Mouse (Mus musculus): ENCODE data around the gene Atmin. TPM values are rescaled to one million over a fixed set of nuclear protein-coding genes. Genes with fewer than 3 reads are reported as not detected.

Atmin gene
- polyA plus RNA-seq (2017; shearing (Covaris generic)), result 1 to 10 TPM; 7.0 to 9.0 TPM

DNA sequence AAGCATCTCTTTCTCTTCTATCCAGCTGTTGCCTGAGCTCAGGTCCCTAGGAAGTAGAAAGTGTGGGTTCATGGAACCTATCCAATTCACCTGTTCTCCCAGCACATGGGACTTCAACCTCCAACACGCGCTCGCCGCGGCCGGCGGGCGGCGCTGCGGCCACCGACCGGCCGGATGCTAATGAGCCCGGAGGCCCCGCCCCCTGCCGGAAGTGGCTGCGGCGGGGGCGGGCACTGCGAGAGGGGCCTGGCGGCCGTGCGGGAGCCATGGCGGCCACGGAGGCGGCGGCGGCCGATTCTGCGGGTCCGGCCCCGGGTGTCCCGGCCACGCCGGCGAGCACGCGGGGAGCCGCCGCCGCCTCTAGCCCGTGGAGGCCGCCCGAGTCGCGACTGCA, at the start of gene Atmin:
Gene Atmin, plus strand, starts transcription at position 233 of the 394 bp plus-strand sequence.
- ATAC-seq, result peak; percentile 55

DNA sequence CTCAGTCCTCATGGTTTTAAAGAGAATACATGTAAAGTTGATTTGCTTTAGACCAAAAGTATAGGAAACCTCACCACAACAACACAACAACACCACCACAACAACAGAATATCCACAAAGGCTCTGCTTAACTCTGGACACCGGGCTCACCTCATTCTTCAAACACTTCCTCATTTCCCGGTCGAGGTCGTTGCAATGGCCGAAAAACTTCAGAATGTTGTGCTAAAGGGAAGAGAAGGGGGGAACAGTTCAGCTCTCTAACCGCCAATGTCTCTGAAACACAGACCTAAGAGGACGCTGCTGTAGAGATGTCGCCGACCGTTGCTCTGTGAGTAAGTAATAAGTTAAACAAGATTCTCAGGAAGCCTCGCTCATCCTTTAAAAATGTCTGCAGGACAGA, 49.3 kb upstream of the Atmin start:
- no peak for ATAC-seq

DNA sequence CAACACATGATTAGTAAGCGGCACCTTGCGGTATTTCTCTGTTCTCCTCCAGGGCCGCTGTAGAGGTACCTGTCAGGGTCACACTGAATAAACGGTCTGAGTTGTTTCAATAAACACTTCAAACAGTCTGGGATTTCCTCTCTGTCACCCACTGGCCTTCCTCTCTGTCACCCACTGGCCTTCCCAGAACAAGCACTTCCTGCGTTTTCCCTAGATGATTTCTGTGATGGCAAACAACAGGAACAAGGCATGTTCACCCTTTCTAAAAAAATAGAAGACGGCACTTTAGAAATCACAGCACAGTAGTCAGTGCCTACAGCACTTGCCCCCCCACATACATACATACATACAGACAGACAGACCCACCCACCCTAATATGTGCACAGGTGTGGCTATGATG, 47.7 kb upstream of the Atmin start:
- no peak for ATAC-seq

DNA sequence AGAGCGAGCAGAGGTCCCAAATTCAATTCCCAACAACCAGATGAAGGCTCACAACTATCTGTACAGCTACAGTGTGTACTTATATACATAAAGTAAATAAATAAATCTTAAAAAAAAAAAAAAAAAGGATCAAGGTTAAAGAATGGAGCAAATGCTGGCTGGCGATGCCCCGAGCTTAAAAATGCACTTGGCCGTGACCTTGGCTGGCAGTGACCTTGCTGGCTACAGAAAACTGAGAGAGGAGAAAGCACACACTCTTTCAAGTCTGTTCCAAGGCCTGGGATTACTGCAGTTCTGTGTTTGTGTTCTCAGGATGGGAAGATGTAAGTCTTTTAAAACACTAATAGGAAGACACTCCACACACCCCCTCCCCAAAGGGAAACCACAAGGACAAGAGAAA, 38.5 kb upstream of the Atmin start:
- no peak for ATAC-seq

DNA sequence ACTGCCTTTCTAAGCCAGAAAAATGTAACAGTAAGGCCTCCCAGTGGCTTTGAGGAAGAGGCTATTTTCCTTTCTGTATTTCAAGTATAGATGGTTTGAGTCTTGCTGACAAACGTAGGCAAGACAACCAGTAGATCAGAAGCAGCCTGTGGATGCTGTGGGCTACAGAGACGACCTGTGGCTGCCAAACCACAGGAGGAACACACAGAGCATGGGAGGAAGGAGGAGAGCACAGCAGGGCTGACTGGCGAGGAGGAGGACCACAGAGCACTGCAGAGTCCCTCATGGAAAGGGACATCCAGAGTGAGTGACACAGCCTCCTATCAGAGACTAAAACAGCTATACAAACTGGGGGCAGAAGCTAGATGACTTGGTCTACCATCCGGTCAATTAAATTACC, 37.9 kb upstream of the Atmin start:
- ATAC-seq, result peak; percentile 64

DNA sequence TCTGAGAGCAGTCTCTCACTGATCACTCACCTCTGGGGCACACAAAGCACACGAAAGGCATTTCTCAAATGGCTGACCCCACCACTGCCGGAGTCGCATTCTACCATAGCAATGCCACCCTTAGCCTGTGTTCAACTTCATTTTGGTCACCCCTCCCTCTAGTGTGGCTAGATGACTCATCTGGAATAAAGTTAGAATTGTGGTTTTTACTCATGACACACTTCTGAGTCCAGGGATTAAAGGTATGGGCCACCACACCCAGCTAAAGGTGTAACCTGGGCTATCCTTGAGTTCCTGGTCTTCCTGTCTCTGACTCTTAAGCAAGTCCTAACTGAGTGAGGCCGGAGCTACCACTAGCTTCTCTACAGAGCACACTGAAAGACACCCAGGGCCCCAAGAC, 37.4 kb upstream of the Atmin start:
- peak; percentile 47 for ATAC-seq

DNA sequence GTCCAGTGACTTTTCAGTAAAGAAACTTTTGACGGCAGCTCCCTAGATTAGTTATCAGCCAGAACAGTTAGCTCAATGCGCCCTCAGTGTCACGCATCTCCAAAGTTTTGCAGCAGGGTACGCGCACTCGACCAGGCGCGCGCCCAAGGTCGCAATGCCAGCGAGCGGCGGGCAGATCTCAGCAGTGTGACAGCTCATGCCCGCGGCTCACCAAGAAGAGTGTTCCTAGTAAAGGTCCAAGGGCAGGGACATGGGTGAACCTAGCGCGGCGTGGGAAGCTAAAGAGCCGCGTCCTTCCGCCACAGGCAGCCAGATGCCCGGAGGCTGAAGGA, 22.2 kb upstream of the Atmin start:
- peak; percentile 30 for ATAC-seq

DNA sequence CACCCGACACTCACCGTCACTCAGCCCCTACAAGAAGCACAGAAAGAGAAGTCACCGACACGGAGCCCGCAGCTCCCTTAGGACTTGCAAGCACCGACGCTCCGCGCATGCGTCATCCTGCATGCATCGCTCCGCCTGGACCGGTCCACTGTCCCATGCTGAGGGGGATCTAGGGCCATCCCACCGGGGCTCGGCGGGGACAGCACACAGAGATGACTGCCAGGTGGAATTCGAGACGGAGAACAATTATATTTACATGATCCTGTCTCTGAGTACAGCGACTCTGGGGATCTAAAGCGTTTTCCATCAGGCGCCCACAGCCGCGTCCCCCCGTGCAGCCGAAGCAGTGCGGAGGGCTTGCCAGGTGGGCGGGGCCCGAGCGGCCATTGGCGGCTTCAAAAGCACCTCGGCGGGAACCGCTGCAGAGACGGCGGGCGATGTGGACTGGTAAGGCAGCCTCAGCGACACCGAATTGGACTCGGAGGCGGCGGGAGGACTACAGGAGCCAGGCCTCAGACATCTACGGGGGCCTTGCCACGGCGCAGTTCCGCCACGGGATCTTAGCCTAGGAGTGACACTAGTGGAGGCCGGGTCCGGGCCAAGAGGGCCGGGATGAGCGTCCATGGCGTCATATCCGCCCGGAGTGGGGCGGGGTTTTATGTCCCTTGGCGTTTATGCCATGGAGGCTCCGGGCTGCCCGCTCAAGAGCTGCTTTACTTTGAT, 21.7 kb upstream of the Atmin start, which contains the start of the genes Cmc2 and Cenpn:
Gene Cmc2, minus strand, starts transcription at position 119 of the 723 bp plus-strand sequence.
Gene Cenpn, plus strand, starts transcription at position 394 of the 723 bp plus-strand sequence.
- peak; percentile 81 for ATAC-seq

DNA sequence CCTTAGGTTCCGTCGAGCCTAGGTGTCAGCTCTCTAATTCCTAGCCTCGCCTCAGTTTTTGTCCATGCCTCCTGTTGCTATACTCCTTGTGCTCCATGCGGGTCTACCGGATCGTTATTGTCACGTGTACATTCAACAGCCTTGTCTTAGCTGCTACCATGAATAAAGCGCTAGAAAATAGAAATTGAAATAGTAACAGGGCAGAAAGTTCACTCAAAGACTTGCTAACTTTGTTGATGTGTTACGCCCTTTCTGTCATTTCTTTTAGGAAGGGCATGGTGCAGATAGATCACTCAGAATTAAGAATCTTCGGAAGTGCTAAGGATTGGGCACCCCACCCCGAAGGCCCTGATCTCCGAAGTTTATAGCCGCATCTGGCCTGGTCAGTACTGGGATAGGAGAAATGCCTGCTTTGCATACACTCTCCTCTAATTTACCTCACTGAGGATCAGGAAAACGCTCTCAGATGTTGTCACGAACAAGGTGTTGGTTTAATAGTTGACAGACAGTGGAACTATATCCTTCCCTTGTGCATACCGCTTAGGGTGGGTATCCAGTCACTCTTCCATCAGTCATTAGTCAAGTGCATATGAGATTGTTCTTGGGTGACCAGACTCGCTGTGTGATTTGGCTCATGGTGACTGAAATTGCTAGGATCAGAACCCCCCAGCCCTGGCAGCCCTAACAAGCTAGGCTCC, 21.0 kb upstream of the Atmin start:
- peak; percentile 16 for ATAC-seq

DNA sequence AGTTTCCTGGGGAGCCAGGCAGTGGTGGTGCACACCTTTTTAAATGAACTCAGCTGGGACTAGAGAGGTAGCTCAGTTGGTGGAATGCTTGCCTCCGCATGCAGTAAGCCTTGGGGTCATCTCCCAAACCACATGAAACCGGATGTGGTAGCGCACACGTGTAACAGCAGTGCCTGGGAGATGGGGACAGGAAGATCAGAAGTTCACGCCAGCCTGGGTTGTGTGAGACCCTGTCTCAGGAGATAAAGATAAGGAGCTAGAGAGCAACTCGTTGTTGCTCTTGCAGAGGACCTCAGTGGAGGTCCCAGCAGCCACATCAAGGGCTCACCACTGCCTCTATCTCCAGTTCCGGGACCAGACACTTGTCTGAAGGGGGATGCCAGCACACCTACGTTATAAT, 19.7 kb upstream of the Atmin start:
- peak; percentile 24 for ATAC-seq

DNA sequence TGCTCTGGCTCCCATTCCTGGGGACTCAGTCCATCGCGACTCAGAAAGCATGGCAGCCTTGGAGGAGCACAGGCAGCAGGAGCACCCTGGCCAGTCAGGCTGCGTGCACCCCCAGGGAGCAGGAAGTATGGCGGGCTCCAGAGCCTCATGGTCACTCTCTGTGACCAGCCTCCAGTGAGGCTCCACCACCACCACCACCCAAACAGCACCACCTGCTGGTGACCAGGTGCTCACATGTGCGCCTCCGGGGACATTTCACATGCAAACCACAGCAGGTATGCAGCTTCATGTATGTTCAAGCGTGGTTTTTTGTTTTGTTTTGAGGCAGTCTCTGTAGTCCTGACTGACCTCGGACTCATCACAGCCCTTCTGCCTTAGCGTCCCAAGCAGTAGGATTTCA, 15.3 kb upstream of the Atmin start:
- no peak for ATAC-seq

DNA sequence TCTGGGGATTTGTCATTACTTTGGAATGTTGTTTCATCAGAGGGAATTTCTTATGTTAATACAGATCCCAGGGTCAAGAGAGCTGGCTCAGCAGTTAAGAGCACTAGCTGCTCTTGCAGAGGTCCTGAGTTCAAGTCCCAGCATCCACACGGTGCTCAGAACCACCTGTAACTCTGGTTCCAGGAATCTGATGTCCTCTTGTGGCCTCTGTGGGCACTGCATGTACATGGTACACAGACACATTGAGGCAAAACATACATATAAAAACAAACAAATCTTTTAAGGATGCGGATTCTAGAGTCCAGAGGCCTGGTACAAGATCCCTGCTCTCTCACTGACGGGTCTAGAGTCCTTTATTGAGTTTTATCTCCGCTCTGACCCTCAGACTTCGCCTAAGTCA, 14.6 kb upstream of the Atmin start:
- ATAC-seq, result no peak

DNA sequence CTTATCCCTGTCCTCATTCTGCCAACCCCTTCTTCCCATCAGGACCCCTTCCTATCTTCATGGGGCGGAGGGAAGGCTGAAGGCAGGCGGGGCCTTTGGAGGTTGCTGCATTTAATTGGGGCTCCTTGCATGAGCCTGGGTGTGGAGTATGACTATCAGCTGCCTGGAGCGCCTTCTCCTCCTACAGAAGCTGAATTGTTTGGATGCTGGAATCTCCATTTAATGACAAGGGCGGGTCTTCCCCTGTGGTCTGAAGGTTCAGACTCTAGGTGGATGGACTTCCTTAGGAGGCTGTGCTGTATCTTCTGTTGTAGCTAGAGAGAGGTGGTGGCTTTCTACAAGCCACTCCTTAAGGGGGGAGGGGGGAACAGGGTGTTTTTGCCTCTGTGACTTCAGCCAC, 8.2 kb upstream of the Atmin start:
- no peak for ATAC-seq

DNA sequence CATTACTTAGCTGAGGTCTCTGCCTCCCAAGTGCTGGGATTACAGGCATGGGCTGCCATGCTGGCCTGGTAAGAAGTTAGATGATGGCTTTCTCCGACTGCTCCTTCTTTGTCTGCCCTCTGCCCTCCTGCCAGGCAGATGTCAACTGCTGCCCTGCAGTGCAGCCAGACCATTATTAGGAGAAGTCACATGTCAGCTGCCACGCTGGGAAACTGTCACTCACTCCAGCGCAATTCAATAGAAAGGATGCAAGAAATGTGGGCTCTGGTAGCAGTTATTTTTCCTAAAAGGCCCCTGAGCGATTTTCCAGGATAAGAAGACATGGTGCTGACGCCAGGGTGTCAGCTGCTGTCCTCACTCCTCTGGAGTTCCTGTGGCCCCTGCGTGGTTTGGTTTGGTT, 7.7 kb upstream of the Atmin start:
- ATAC-seq, result no peak

DNA sequence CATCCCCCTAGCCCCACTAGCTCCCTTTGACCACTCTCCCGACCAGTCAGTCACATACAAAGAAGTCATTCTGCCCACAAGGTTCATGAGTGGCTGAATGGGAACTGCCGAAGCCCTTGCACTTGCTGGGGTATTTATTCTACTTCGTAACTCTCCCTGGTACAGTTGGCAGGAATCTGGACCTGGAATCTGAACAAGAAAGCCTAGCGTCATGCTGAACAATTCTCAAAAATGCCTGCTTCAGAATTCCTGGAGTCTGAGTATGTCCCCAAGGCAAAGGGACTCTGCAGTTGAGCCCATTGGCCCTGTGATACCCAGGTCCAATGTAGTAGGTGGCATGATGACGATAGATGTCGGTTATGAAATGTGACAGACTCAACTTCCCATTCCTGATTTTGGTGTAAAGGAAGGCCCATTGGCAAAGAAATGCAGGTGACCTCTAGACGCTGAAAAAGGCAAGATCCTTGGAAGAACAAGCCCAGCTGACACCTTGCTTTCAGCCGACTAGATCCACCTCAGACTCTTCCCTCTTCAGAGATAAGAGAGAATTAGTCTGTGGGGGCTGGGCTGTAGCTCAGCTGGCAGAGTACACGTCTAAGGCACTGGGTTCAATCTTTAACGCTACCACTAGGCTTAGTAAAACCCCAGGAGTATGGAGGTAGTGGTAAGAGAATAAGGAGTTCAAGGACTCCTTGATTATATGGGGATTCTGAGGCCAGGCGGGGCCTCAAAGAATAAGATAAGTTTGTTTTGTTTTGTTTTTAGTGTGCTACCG, 722 bp upstream of the Atmin start:
- no peak for ATAC-seq

DNA sequence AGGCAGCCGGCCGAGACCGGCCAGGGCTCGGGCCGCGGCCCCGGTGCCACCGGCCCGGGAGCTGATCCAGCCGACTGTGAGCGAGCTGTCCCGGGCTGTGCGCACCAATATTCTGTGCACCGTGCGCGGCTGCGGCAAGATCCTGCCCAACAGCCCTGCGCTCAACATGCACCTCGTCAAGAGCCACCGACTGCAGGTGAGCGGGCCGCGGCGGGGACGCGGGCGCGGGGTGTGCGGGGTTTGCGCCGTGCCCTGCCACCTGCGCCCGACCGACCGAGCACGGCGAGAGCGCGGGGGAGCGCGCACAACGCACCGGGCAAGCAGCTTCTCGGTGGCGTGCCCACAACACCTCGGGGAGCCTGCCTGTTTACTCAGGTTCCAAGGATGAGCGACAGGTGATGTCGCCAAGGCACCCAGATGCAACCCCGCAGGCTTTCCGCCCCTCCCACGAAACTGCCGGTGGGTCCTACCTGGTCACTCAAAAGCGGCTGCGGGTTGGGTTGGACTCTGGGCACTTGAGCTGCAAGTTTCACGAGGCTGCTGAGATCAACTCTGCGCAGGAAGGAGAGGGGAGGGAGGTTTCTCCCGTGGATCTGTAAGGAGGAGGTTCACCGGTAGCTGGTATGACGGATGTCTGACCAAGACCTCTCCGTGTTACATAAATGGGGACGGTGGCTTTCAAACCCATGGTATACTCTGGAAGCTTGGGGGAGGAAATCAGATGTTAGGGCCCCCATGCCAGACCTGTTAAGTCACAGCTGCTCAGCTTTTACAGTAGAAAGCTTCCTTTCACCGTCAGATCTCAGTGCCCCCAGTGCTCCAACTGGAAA, 577 bp downstream of the Atmin start:
- ATAC-seq, result peak; percentile 42

DNA sequence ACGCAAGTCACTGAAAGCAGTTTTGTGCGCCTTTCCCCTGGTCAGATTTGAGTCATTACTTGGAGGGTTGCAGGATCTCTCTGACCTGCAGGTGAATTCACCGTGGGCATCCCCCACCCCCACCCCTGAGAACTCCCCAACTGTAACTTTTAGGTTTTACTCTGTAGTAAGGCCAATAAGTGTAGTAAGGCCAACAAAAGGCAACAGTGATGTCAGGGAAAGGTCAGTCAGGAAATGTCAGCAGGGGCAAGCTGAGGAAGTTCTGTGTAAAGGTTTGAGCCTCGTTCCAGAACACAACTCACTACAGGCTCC, 1.1 kb downstream of the Atmin start:
- ATAC-seq, result no peak

DNA sequence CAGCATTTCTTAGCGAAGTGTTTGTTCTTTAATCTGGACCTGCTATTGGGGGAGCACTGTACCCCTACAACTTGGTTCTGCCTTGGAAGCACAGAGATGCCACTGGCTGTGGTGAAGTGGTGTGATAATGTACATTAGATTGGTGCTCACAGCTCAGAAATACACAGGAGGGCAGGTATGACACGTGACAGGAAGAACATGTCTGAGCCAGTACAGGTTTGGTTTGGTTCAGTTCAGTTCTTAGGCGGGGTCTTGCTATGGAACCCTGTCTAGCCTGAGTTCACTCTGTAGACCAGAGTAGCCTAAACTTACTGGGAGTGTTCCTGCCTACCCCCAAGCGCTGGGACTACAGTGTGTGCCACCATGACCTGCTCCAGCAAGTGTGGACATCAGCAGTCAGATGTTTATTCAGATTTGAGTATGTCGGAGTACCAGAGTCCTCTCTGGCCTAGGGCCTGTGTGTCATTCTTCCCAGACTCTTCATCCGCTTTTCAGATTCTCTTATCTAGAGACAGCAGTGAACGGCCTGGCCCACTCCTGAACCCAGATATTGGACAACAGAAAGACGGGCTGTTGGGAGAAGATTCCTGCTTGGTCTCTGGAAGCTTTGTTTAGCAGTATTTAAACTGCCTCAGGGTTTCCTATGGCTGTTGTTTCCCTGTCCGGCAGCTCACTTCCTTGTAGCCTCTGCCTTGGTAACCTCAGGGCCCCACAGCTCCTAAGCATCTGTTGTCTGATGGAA, 2.1 kb downstream of the Atmin start:
- peak; percentile 13 for ATAC-seq

DNA sequence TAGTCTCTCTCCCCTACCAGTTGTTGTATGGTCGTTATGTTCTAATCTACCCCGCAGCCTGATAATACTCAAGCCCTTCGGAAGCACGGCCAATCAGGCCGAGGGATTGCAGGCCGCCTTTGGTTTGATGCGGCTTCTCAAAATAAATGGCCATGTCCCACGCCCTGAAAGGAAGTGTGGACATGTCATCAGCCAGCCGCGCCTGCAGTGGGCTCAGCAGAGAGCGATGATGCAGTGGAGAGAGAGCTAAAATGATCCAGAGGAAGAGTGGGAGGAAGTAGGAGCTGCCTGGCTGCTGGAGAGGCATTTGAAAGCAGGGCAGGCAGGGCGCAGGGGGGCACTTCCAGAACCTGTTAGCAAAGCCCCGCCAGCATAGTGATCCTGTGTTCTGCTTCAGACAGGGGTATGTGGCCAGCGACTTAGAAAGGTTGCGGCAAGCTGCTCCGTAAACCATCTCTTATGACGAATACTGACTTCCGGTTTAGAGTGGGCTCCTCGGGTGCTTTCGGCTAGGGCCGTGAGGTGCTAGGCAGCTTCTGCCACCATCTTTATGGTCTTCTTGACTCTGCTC, 3.2 kb downstream of the Atmin start:
- ATAC-seq, result peak; percentile 57

DNA sequence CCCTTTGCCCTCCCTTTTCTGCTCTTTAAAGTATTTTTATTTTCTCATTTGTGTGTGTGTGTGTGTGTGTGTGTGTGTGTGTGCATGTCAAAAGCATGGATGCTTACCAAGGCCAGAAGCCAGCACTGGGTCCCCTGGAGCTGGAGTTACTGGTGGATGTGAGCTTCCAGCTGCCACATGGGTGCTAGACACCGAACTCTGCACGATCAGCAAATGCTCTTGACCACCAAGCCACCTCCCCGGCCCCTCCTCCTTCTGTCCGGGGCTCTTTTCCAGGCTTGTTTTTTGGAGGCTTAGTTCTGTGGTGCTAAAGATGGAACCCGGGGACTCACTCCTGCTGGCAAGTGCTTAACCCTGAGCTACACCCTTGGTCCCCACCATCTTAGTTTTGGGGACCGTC, 3.7 kb downstream of the Atmin start:
- ATAC-seq, result no peak

DNA sequence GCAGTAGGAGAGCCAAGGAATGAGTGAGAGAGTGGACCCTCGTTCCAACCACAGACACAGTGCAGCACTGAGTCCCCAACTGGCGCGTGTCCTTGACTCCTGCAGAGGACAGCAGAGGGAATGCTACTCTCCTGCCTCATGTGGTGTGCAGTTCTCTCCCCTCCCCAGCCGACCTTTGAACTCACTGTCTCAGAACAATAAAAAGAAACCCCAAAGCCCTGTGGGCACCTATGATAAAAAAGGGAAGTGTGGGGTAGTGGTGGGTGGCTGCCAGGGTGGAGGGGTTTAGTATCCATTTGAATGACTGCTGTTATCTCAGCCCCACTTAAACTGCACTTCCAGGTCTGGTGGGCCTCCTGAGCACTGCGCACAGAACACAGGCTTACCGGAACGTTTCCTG, 4.4 kb downstream of the Atmin start:
- no peak for ATAC-seq

DNA sequence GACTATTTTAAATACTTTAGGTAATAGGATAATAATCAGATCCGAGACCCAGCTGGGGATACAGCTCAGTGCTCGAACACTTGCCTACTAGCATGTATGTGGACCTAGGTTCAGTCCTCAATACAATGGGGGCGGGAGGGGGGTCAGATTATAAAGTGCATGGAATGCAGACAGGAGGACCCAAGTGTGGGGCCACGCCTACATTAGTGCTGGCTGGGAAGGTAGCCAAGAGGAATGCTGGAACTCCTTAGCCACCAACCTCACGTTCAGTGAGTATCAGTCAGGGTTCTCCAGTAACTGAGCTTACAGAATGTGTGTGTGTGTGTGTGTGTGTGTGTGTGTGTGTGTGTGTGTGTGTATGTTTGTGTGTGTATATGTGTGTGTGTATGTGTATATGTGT, 8.2 kb downstream of the Atmin start:
- no peak for ATAC-seq
